Mouse (Mus musculus): ENCODE results near the gene Lysmd3. TPM values are rescaled to one million over a fixed set of nuclear protein-coding genes. Genes with fewer than 3 reads are reported as not detected.

Lysmd3 gene
- 11.6 and 11.7 TPM in 2 replicates for polyA plus RNA-seq (2012; rRNA removed)

DNA sequence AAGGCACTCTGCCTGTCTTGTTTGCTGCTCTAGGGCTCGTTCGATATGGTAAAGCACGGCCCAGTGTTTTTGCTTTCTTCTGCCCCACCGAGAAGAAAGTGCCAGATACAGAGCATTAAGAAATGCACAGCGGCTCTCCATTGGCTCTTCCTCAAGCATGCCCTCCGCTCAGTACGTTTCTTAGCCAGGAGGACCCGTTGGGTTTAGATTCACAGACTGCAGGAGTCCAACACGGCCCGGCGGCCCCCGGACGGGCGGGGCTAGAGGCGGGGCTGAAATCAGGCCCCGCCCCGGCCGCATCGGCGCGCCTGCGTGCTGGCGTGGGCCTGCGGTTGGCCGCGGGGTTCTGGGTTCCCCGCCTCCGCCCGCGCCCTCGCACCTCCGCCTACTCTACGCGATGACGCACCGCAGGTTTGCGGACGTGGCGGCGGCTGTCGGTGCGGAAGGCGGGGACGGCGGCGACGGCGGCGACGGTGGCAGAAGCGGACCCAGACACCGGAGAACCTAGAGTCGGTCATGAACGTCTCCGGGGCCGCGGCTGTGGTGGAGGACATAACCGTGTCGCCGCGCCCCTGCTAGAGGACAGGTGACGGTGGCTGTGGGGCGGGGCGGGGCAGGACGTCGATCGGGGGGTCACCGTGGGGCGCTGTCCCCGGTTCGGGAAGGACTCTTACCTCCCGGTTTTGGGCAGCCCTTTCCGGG is at the start of gene Lysmd3:
Gene Lysmd3 (plus strand): TSS at position 313 of the 702 bp plus-strand sequence.
- TF ChIP-seq POLR2A (IDR thresholded peaks at IDR 0.05; ENCODE audit: borderline replicate concordance, extremely low read depth, insufficient read depth, insufficient read length, poor library complexity, severe bottlenecking): peak; percentile 73
- TF ChIP-seq CTCF (IDR thresholded peaks at IDR 0.05; ENCODE audit: borderline replicate concordance, extremely low read depth, insufficient read depth, insufficient read length): no peak
- DNase-seq (ENCODE audit: low read depth): peak; percentile 97

DNA sequence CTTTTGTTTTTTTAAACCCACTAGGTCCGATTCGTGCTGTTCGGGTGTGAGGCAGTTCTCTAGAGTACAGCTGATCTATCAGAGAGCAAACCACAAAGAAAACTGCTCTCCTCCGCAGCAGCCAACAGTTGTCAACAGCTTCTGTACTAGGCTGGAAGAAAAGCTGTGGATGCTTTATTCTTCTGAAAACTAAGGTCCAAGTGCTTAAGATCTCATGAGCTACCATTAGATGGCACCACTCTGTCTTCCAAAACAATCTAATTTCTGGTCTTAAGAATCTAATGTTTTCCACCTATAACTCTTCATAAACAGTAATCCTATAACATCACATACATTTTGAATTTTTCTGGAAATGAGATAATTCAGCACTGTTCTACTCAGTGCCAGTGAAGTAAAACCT is 47.1 kb upstream of the Lysmd3 start:
- DNase-seq (ENCODE audit: low read depth): no peak
- TF ChIP-seq POLR2A (IDR thresholded peaks at IDR 0.05; ENCODE audit: borderline replicate concordance, extremely low read depth, insufficient read depth, insufficient read length, poor library complexity, severe bottlenecking): no peak
- TF ChIP-seq CTCF (IDR thresholded peaks at IDR 0.05; ENCODE audit: borderline replicate concordance, extremely low read depth, insufficient read depth, insufficient read length): no peak

DNA sequence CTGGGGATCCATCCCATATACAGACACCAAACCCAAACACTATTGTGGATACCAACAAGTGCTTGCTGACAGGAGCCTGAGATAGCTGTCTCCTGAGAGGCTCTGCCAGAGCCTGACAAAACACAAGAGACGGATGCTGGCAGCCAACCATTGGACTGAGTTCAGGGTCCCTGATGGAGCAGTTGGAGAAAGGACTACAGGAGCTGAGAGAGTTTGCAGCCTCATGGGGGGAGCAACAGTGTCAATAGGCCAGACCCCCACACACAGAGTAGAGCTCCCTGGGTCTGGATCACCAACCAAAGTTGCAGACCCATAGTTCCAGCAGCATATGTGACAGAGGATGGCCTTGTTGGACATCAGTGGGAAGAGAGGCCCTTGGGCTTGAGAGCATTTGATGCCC is 29.6 kb upstream of the Lysmd3 start:
- DNase-seq (ENCODE audit: low read depth): peak; percentile 58

DNA sequence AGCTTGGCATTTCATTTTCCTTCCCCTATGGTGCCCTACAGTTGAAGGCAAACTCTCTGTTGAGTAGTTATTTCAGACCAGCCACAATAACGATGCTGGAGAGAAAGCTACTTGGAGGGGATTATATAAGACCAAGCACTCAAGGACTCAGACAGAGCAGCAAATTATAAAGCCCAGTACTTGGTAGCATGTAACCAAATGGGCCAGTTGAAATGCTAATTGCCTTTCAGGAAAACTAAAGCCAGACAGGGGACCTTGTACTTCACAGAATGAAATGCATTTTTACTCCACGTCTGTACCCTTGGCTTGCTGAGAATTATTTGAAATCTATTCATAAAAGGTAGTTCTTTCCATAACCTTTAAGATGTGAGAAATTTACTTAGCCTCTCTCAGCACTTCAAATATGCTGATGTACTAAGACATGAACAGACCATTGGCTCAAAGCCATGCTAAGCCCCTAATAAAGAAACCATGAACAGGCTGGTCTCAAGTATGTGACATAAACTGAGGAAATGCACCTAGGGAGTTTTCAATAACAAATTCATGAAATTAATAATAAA is 28.8 kb upstream of the Lysmd3 start:
- DNase-seq (ENCODE audit: low read depth): peak; percentile 91
- TF ChIP-seq POLR2A (IDR thresholded peaks at IDR 0.05; ENCODE audit: borderline replicate concordance, extremely low read depth, insufficient read depth, insufficient read length, poor library complexity, severe bottlenecking) (no peak), CTCF (IDR thresholded peaks at IDR 0.05; ENCODE audit: borderline replicate concordance, extremely low read depth, insufficient read depth, insufficient read length) (no peak)

- TF ChIP-seq CTCF (IDR thresholded peaks at IDR 0.05; ENCODE audit: borderline replicate concordance, extremely low read depth, insufficient read depth, insufficient read length): no peak
- no peak for TF ChIP-seq POLR2A (IDR thresholded peaks at IDR 0.05; ENCODE audit: borderline replicate concordance, extremely low read depth, insufficient read depth, insufficient read length, poor library complexity, severe bottlenecking)
- DNase-seq (ENCODE audit: low read depth): peak; percentile 92
Measured at GRCm38 (mm10) chr13:81629395-81629794, 28.1 kb upstream of the Lysmd3 start.

DNA sequence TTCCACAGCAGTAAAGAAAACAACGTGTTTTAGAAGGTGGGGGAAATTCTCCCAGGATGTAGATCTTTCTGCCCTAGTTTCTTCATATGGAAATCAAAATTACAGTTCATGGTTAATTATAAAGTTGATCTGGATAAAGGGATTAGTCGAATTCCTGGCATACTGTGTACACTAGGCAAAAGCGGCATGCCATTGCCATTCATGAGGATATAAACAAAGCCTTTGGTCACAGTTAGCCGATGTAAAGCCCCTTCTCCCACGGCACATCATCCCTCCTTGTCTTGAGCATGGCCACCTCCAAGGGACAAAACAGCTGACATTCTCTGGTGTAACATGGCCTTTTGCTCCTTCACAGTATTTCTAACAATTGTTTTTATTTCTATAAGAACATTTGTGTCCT is 26.9 kb upstream of the Lysmd3 start:
- no peak for TF ChIP-seq POLR2A (IDR thresholded peaks at IDR 0.05; ENCODE audit: borderline replicate concordance, extremely low read depth, insufficient read depth, insufficient read length, poor library complexity, severe bottlenecking)
- TF ChIP-seq CTCF (IDR thresholded peaks at IDR 0.05; ENCODE audit: borderline replicate concordance, extremely low read depth, insufficient read depth, insufficient read length): no peak
- peak; percentile 59 for DNase-seq (ENCODE audit: low read depth)

DNA sequence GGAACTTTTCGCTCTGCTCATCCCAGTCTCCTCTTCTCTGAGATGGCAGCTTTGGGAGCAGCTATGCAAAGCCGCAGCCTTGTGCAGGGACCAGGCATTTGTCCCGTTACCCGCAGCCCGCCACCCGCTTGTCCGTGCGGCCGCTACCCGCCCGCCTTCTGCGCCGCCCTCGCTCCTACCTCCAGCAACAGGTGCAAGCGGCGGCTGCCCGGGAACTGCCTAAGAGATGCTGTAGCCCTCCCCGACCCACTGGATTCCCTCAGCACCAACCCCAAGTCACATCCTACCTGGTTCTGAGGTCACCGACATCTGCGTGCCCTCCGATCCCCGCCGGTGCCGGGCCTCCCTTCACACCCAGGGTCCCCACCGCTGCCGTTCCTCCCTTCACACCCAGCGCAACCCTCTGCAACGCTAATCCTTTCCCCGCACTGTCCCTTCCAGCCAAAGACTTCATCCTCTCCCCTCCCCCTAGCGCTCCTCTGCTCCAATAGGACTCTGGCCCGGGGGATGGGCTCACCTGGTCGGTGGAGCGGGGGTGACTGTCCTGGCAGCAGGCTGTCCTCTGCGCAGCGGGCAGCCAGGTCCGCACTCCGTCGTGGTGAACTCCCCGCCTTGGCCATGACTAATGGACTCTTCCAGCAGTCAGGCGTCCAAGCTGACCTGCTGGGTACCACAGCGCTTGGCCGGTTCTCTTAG is 24.6 kb upstream of the Lysmd3 start, which contains the start of gene Adgrv1:
Gene Adgrv1 (minus strand): TSS at position 435 of the 696 bp plus-strand sequence.
- TF ChIP-seq CTCF (IDR thresholded peaks at IDR 0.05; ENCODE audit: borderline replicate concordance, extremely low read depth, insufficient read depth, insufficient read length) (no peak), POLR2A (IDR thresholded peaks at IDR 0.05; ENCODE audit: borderline replicate concordance, extremely low read depth, insufficient read depth, insufficient read length, poor library complexity, severe bottlenecking) (peak; percentile 29; the same call in 1 of the 2 replicates)
- peak; percentile 98 for DNase-seq (ENCODE audit: low read depth)

- peak; percentile 80 for DNase-seq (ENCODE audit: low read depth)
- TF ChIP-seq CTCF (IDR thresholded peaks at IDR 0.05; ENCODE audit: borderline replicate concordance, extremely low read depth, insufficient read depth, insufficient read length) (no peak), POLR2A (IDR thresholded peaks at IDR 0.05; ENCODE audit: borderline replicate concordance, extremely low read depth, insufficient read depth, insufficient read length, poor library complexity, severe bottlenecking) (no peak)
Measured at GRCm38 (mm10) chr13:81639624-81640023, 17.8 kb upstream of the Lysmd3 start.

DNA sequence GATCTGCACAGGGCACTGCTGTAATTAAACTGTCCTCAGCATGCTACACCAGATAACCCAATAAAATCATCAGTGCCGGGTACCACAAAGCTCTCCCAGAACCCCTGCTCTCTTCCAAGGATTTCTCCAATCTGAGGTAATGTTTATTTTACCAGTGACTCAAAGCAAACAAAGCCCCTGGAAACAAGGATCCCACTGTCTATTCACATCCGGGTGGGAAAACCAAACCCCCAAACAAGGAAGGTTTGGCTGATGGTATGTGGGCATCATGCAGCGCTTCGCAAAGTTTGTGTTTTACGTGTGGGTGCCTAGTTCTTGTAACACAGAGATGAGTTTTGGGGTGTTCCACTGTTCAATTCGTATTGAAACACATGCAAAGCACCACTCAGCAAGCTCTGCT is 16.6 kb upstream of the Lysmd3 start:
- DNase-seq (ENCODE audit: low read depth): peak; percentile 72
- TF ChIP-seq CTCF (IDR thresholded peaks at IDR 0.05; ENCODE audit: borderline replicate concordance, extremely low read depth, insufficient read depth, insufficient read length) (no peak), POLR2A (IDR thresholded peaks at IDR 0.05; ENCODE audit: borderline replicate concordance, extremely low read depth, insufficient read depth, insufficient read length, poor library complexity, severe bottlenecking) (no peak)

- DNase-seq (ENCODE audit: low read depth): peak; percentile 91
- TF ChIP-seq POLR2A (IDR thresholded peaks at IDR 0.05; ENCODE audit: borderline replicate concordance, extremely low read depth, insufficient read depth, insufficient read length, poor library complexity, severe bottlenecking) (no peak), CTCF (IDR thresholded peaks at IDR 0.05; ENCODE audit: borderline replicate concordance, extremely low read depth, insufficient read depth, insufficient read length) (peak; percentile 77)
Measured at GRCm38 (mm10) chr13:81641289-81642045, 16.0 kb upstream of the Lysmd3 start.

DNA sequence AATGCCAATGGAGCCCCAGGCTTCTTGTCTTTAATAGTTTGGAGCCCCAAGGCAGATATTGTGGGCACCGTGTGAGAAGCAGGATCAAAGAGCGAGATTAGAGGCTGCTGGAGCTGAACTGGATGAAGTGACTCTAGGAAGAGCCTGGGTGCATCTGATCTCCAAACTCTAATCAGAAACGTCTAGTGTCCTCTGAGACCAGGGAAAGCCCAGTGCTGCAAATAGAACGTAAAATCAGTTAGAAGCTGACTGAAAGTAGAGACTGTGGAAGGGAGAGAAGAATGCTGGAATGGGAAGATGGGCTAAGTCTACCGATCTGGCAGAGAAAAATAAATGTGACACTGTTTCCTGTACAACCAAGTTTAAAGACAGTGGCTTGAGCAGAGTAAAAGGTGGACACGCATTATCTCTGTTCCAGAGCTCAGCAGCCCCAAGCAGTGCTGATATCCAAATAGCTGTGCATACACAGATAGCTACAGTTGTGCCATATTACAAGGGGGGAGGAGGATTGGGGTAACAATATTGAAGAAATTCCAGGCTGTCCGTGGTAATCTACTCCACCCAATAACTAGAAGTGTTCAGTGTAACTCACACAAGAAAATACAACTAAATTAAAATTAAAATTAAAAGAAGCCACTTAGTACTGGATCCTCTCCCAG is 14.8 kb upstream of the Lysmd3 start:
- DNase-seq (ENCODE audit: low read depth): peak; percentile 41
- TF ChIP-seq POLR2A (IDR thresholded peaks at IDR 0.05; ENCODE audit: borderline replicate concordance, extremely low read depth, insufficient read depth, insufficient read length, poor library complexity, severe bottlenecking): no peak
- no peak for TF ChIP-seq CTCF (IDR thresholded peaks at IDR 0.05; ENCODE audit: borderline replicate concordance, extremely low read depth, insufficient read depth, insufficient read length)
